Mouse (Mus musculus): ENCODE results near the gene Ldah. TPM values are rescaled to one million over a fixed set of nuclear protein-coding genes. Genes with fewer than 3 reads are reported as not detected.
"Not testable (repeated sequence)": the region's sequence is repeated elsewhere in the genome, so short reads cannot be mapped to it uniquely, and the experiment has no call there.

Ldah gene
- total RNA-seq (2021): 10 to 100 TPM; 17.1 to 19.3 TPM
- long read RNA-seq, experiment 1, transcript Ldah-201 (7 exons, 2,737 nt): major isoform, 5 of 15 reads
- long read RNA-seq, experiment 1, partial matches to known transcripts: 0 of 15 reads
- long read RNA-seq, experiment 1, other reads (novel, unspliced or antisense): 10 of 15 reads
- long read RNA-seq, experiment 2, partial matches to known transcripts: 1 of 20 reads
- long read RNA-seq, experiment 2, other reads (novel, unspliced or antisense): 15 of 20 reads

GRCm38 (mm10) chr12:8207978-8208403, at the start of gene Ldah:
Gene Ldah, plus strand, starts transcription at chr12:8208107.
- peak; percentile 75 to 86 for DNase-seq (ENCODE audit: low spot score in 2 of 2)

DNA sequence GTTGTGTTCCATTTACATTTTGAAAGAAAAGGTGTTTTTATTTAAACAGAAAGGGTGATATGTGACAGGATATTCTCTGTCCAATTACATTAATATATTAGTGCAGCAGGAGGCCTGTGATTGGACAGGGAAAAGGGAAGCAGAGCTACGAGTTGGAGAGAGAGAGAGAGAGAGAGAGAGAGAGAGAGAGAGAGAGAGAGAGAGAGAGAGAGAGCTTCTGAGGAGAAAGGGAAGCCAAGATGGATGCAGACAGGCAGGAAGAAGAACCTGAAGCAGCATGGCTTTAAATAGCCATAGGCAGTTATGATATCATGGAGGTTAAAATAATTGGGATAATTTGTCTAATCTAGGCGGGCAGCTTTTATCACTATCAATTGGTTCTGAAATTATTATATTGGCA, 40.2 kb upstream of the Ldah start:
- DNase-seq (ENCODE audit: low spot score in 2 of 2): no peak

DNA sequence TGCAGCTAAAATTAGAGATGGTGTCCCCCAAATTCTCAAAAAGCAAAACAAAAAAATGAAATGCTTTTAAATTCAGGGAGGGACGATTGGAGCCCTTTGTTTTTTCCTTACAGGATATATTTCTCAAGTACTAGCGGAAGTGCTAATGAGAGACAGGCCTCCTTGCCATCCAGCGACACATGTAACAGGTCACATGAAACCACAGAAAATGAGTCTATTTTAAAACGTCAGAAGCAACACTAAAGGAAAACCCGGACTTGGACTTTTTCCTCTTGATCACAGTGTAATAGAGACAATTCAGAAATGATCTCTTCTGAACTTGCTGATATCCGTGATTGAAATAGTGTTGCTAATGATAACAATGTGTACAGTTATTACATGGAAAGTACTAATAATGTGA, 27.0 kb upstream of the Ldah start:
- no peak for DNase-seq (ENCODE audit: low spot score in 2 of 2)

GRCm38 (mm10) chr12:8181744-8182143, 26.2 kb upstream of the Ldah start:
- DNase-seq (ENCODE audit: low spot score in 2 of 2): no peak

DNA sequence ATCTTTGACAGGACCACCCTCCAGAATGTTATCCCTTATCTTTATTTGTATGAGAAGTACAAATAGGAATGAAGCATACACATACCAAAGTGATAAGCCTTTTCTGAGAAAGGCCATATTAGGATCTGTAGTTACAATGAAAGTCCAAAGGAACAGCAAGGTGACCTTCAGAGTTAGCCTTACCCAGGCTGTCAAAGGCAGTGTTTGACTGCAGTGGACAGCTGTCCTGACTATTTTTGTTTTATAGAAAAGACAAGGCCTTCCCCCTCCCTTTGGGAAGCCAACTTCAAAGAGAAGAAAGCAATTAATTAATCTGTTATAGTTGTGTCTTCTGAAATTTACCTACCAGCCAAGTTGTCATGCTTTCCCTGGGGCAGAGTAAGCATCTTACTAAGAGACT, 23.4 kb upstream of the Ldah start:
- DNase-seq (ENCODE audit: low spot score in 2 of 2): no peak

- no peak for DNase-seq (ENCODE audit: low spot score in 2 of 2)
These were observed 19.7 kb upstream of the Ldah start for GRCm38 (mm10) chr12:8188161-8188560.

DNA sequence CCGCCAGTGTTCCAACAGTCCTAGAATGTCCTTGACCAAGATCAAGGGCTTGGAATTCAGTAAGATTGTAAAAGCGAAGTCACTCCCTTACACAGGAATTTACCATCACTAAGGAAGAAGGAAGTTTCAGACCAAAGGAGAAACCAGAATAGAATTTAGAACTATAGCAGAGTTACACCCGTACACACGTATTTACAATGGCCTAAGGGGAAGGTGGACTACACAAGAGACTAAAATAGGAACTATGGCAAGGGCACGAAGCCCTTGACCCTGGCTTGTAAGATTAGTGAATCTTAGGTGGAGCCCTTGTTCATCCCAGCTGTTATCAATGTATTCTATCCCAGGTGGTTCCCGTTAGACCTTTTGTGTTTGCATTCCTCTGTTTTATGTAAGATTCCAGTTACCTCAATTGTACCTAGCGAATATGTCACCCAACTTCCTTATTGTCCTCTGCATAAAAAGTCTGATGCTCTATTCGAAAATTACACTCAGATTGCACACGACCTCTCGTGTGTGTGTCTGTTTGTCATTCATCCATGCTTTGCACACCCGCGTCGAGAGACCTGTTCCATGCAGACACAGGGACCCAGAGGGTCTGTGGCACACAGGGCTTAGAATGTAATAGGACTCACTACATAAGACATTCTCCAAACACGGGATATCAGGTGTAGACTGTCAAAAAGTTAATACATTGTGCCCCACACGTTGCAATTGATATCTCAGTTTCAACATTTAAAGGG, 18.9 kb upstream of the Ldah start:
- DNase-seq (ENCODE audit: low spot score in 2 of 2): not testable (repeated sequence)

DNA sequence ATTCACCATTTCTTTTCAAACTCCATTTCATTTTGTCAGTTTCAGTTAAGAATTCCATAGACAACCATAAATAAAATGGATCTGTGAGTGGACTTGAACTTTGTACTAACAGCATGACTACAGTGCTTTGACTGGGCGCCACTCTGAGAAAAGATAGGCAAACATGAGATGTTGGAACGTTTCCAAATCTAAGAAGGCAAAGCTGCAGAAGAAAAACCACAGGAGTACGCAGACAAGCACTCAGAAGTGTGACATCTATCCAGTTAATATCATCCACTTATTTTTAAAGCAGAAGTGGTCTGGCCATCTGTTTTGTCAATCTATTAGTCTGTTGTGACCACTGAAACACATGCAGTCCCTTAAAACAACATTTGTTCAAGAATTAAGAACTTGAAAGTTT, 18.2 kb upstream of the Ldah start:
- DNase-seq (ENCODE audit: low spot score in 2 of 2): no peak

DNA sequence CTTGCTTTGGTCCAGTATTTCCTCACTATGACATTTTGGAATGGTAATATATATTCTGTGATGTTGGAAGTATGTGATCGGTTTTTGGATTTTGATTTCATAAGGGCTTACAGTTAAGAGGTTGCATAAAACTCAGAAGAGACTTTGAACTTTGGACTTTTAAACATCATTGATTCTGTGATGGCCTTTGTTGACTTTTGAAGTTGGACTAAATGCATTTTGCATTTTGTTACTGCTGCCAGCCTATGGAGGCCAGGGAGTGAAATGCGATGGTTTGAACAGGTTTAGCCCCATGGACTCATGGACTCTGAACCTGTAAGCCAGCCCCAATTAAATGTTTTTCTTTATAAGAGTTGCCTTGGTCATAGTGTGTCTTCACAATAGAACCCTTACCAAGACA, 2.2 kb upstream of the Ldah start:
- no peak for DNase-seq (ENCODE audit: low spot score in 2 of 2)

- DNase-seq (ENCODE audit: low spot score in 2 of 2): no peak
These were observed 329 bp upstream of the Ldah start for GRCm38 (mm10) chr12:8207578-8207977.

GRCm38 (mm10) chr12:8216392-8217280, 8.7 kb downstream of the Ldah start:
- DNase-seq (ENCODE audit: low spot score in 2 of 2): no peak

- no peak for DNase-seq (ENCODE audit: low spot score in 2 of 2)
These were observed 15.1 kb downstream of the Ldah start for GRCm38 (mm10) chr12:8223036-8223435.

DNA sequence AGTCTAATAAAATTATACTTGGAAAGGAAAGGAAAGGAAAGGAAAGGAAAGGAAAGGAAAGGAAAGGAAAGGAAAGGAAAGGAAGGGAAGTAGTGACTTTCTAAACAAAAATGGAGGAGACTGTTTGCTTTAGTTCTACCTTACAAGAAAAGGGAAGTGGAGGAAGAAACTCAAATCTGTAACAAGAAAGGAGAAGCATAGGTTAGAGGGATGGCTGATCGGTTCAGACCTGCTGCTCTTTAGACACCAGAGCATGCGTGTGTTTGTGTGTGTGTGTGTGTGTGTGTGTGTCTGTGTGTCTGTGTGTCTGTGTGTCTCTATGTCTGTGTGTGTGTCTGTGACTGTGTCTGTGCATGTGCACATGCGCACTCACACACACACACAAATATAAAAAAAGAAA, 23.2 kb downstream of the Ldah start:
- DNase-seq (ENCODE audit: low spot score in 2 of 2): no peak

GRCm38 (mm10) chr12:8232679-8233078, 24.8 kb downstream of the Ldah start:
- DNase-seq (ENCODE audit: low spot score in 2 of 2): no peak

DNA sequence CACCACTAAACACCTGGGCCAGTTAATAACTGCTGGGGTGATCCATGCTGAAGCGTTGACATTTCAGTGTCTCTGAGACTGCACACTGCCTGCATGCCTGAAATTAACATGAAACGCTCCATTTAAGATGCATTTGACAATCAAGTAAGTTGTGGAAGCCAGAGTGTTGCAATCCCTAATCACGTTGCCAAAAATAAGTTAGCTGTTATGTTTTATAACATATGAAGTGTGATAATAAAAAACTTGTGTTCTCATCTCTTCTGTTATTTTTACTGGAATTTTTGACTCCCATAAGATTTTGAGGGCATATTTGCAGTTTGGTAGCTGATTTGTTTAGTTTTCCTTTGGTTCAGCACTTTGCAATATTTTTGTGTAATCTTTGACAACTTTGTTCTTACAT, 34.3 kb downstream of the Ldah start:
- no peak for DNase-seq (ENCODE audit: low spot score in 2 of 2)

DNA sequence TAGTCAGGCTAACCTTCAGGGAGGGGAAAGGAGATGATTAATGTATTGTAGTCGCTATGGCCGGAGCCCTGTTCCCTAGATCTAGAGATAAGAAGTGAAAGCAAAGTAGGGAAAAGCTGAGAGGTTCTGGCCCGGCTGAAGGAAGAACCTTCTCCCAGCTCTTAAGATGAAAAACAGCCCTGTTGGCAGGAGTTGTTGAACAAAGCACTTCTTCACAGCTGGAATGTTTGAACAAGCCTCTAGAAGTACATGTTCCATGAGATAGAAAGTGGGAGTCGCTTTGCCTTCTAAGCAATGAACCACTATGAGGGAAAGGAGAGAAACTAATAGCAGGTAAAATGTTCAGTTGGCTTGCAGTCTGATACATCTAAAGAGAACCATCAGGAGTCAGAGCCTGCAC, 36.8 kb downstream of the Ldah start:
- DNase-seq (ENCODE audit: low spot score in 2 of 2): no peak

GRCm38 (mm10) chr12:8260297-8260696, 52.4 kb downstream of the Ldah start:
- no peak for DNase-seq (ENCODE audit: low spot score in 2 of 2)

GRCm38 (mm10) chr12:8266311-8266710, 58.4 kb downstream of the Ldah start:
- no peak for DNase-seq (ENCODE audit: low spot score in 2 of 2)

DNA sequence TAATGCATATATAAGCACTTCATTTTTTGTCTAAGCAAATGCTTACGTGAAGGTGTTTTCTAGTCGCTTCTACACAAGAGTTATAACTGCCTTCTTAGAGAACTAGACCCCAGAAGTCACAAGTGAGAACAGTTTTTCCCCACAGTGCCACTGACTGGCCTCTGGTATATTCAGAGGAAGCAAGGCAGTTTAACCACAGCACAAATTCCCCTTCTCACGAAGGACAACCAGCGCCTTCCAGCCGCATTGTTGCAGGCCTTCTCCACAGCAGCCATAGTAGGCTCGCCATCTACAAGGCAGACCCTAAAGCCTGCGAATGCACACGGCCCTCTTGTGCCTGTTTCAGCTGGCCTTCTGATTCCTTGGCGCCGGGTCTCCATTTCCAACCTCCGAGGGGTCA, 61.7 kb downstream of the Ldah start:
- DNase-seq (ENCODE audit: low spot score in 2 of 2): no peak

GRCm38 (mm10) chr12:8271405-8271804, 63.5 kb downstream of the Ldah start:
- DNase-seq (ENCODE audit: low spot score in 2 of 2): no peak

GRCm38 (mm10) chr12:8273471-8274171, 65.7 kb downstream of the Ldah start:
- no peak for DNase-seq (ENCODE audit: low spot score in 2 of 2)
